Mouse (Mus musculus): ENCODE data around the gene Ahsa1.
"Not testable (repeated sequence)": the region's sequence is repeated elsewhere in the genome, so short reads cannot be mapped to it uniquely, and the experiment has no call there.

The Ahsa1 gene

GRCm38 (mm10) chr12:87281766-87282165, 15.5 kb downstream of the Ahsa1 start:
- no peak for DNase-seq (ENCODE audit: low spot score)

GRCm38 (mm10) chr12:87282743-87283142, 16.5 kb downstream of the Ahsa1 start:
- no peak for DNase-seq (ENCODE audit: low spot score)

GRCm38 (mm10) chr12:87283706-87284105, 17.4 kb downstream of the Ahsa1 start:
- DNase-seq (ENCODE audit: low spot score) = no peak

- no peak for DNase-seq (ENCODE audit: low spot score)
These were observed 18.0 kb downstream of the Ahsa1 start for GRCm38 (mm10) chr12:87284268-87284667.

GRCm38 (mm10) chr12:87284726-87285125, 18.4 kb downstream of the Ahsa1 start:
- DNase-seq (ENCODE audit: low spot score) = no peak

- no peak for DNase-seq (ENCODE audit: low spot score)
These were observed 22.8 kb downstream of the Ahsa1 start for GRCm38 (mm10) chr12:87289100-87289499.

- DNase-seq (ENCODE audit: low spot score) = no peak
These were observed 27.7 kb downstream of the Ahsa1 start for GRCm38 (mm10) chr12:87293934-87294333.

GRCm38 (mm10) chr12:87299037-87299656, 32.9 kb downstream of the Ahsa1 start:
- no peak for DNase-seq (ENCODE audit: low spot score)

- no peak for DNase-seq (ENCODE audit: low spot score)
These were observed 33.6 kb downstream of the Ahsa1 start, which contains the start of gene Ism2 for GRCm38 (mm10) chr12:87299657-87300440. Gene Ism2, minus strand, starts transcription at chr12:87299705.

GRCm38 (mm10) chr12:87300441-87300690, 34.1 kb downstream of the Ahsa1 start:
- no peak for DNase-seq (ENCODE audit: low spot score)

GRCm38 (mm10) chr12:87301189-87301588, 34.9 kb downstream of the Ahsa1 start:
- DNase-seq (ENCODE audit: low spot score) = no peak

GRCm38 (mm10) chr12:87305767-87306583, 39.7 kb downstream of the Ahsa1 start:
- DNase-seq (ENCODE audit: low spot score) = no peak

GRCm38 (mm10) chr12:87306584-87306844, 40.2 kb downstream of the Ahsa1 start:
- DNase-seq (ENCODE audit: low spot score) = not testable (repeated sequence)

- no peak for DNase-seq (ENCODE audit: low spot score)
These were observed 46.8 kb downstream of the Ahsa1 start for GRCm38 (mm10) chr12:87313098-87313497.

GRCm38 (mm10) chr12:87317951-87318350, 51.7 kb downstream of the Ahsa1 start:
- no peak for DNase-seq (ENCODE audit: low spot score)

GRCm38 (mm10) chr12:87319229-87319628, 53.0 kb downstream of the Ahsa1 start:
- DNase-seq (ENCODE audit: low spot score) = no peak

All from left cerebral cortex, adult 11 months (tissue).